2 mouse cellular contexts compared by ENCODE assay signal in the genomic region with DNA sequence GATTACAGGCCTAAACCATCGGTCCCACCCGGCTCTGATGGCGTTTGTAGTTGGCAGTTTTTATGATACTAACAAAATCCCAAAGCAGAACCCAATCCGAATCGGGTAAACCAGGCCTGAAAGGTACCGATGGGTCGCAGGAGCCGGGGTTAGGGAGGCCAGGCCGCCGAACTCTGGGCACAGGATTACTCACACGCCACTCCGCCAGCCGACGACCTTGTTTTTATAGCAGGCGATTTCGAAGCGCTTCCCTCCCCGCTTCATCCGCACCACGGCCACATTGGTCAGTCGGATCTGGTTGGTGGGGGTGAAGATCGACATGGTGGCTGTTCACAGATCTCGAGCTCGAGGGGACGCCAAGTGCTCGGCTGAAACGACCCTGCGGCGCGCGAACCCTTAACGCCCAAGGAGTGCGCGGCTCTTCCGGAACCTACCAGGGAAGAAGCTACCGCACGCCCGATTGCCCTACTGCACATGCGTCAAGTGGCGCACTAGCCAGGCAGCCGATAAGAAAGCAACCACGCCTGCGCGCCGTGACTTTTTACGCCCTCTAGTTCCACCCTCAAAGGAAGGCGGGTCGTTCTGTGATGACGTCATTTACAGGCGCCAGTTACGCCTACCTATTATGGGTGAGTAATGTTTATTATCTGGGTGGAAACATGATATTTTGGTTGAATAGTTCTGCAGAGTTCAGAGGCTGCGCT.
TF ChIP-seq lines count a peak whose summit lies in the region.

TSS of gene Sbds (minus strand) at position 514 of the 704 bp plus-strand sequence.
TSS of gene Tyw1 (plus strand) at position 603 of the 704 bp plus-strand sequence.

TF ChIP-seq in C2C12, 6 proteins besides CTCF, POLR2A, EP300 and RAD21 (continued from another document):
- TF ChIP-seq USF1 (IDR thresholded peaks at IDR 0.05; ENCODE audit: low read depth): no peak
- no peak for TF ChIP-seq MYOD1 (IDR thresholded peaks at IDR 0.05; ENCODE audit: control insufficient read depth, insufficient read length, low read depth)
- no peak for TF ChIP-seq MYOG (IDR thresholded peaks at IDR 0.05; ENCODE audit: control insufficient read depth, extremely low read depth, insufficient read length)
TF ChIP-seq in C2C12: peak in this region for 1.

TF ChIP-seq in myocyte, 11 proteins besides CTCF, POLR2A, EP300 and RAD21 (continued from another document):
- no peak for TF ChIP-seq MYOD1 (IDR thresholded peaks at IDR 0.05; ENCODE audit: control insufficient read depth in 1 of 3, insufficient read length in 2 of 3, low read depth in 2 of 3)
- no peak for TF ChIP-seq USF1 (IDR thresholded peaks at IDR 0.05; ENCODE audit: low read depth)
- no peak for TF ChIP-seq MYOG (IDR thresholded peaks at IDR 0.05; ENCODE audit: control insufficient read depth in 1 of 3, insufficient read depth in 1 of 3, insufficient read length in 2 of 3, low read depth in 2 of 3)
- TF ChIP-seq CEBPB (IDR thresholded peaks at IDR 0.05; ENCODE audit: insufficient read depth, poor library complexity, severe bottlenecking): no peak
- no peak for TF ChIP-seq TCF3 (IDR thresholded peaks at IDR 0.05; ENCODE audit: insufficient read length, low read depth)
- no peak for TF ChIP-seq REST (IDR thresholded peaks at IDR 0.05; ENCODE audit: insufficient read depth, insufficient read length)
- TF ChIP-seq POLR2AphosphoS2 (IDR thresholded peaks at IDR 0.05; ENCODE audit: insufficient read length, low read depth): peak; percentile 98
- no peak for TF ChIP-seq TCF12 (IDR thresholded peaks at IDR 0.05; ENCODE audit: insufficient read depth, poor library complexity, severe bottlenecking)
TF ChIP-seq in myocyte: peak in this region for 2.
